Mouse (Mus musculus) CH12.LX (cell line): ENCODE data around the gene Gm10644. TPM values are rescaled to one million over a fixed set of nuclear protein-coding genes. Genes with fewer than 3 reads are reported as not detected.

Source experiments
- DNase-seq: peaks from one replicate; pipeline ENCODE4 v3.0.0-alpha.2; 2013; ENCODE audit errors: extremely low read depth
- H3K27ac ChIP-seq: 2 replicates; pipeline ENCODE4 v1.5.1; 2012; ENCODE audit warnings: low read depth, mild to moderate bottlenecking, control low read depth, moderate library complexity; ENCODE audit not compliant: insufficient read depth
- H3K27me3 ChIP-seq: replicated peaks from 2 replicates; pipeline ENCODE3; 2012; ENCODE audit warnings: inconsistent platforms
- H3K36me3 ChIP-seq, 2 experiments: replicated peaks in 1 of 2; 2 replicates each; pipeline versions ENCODE3 to v1.6.1; 2012; ENCODE audit warnings: inconsistent platforms in 1 of 2, low read length in 1 of 2, mild to moderate bottlenecking in 1 of 2, mixed read lengths in 1 of 2, moderate library complexity in 1 of 2; ENCODE audit not compliant: control insufficient read depth in 1 of 2, insufficient read depth in 1 of 2
- H3K4me1 ChIP-seq, 2 experiments: 2 replicates each; pipeline ENCODE4 v1.6.1; 2012; ENCODE audit warnings: inconsistent platforms in 1 of 2, moderate library complexity in 1 of 2; ENCODE audit not compliant: insufficient read depth in 2 of 2, control insufficient read depth in 1 of 2
- H3K4me2 ChIP-seq: 2 replicates; pipeline ENCODE4 v1.6.1; 2012; ENCODE audit warnings: low read depth, mild to moderate bottlenecking, control low read depth; ENCODE audit not compliant: poor library complexity, insufficient read depth, severe bottlenecking
- H3K4me3 ChIP-seq, 3 experiments: fragments of 150-350 bp in 1 of 3; sonication (generic) in 1 of 3; replicated peaks in 1 of 3; 2 replicates each; pipeline versions ENCODE3 to v1.5.1; 2011 to 2012; ENCODE audit warnings: low read depth in 2 of 3, low read length in 2 of 3, mild to moderate bottlenecking in 2 of 3, moderate library complexity in 2 of 3, control low read depth in 1 of 3, improper control_type of control experiment in 1 of 3, inconsistent platforms in 1 of 3, mixed read lengths in 1 of 3; ENCODE audit not compliant: poor library complexity in 1 of 3
- H3K79me2 ChIP-seq: replicated peaks from 2 replicates; pipeline ENCODE4 v1.6.1; 2012; ENCODE audit warnings: mild to moderate bottlenecking, moderate library complexity; ENCODE audit not compliant: control insufficient read depth, poor library complexity, insufficient read depth, severe bottlenecking; ENCODE audit errors: extremely low read depth
- H3K9ac ChIP-seq: 2 replicates; pipeline ENCODE4 v1.6.1; 2012; ENCODE audit warnings: low read depth, mild to moderate bottlenecking, control low read depth, moderate library complexity; ENCODE audit not compliant: insufficient read depth
- H3K9me3 ChIP-seq: replicated peaks from 2 replicates; pipeline ENCODE3; 2012; ENCODE audit warnings: low read length, inconsistent platforms, mixed read lengths
- CHD2 ChIP-seq: IDR thresholded peaks from 2 replicates; pipeline ENCODE4 v1.6.1; 2011; ENCODE audit warnings: low read length, improper control_type of control experiment
- CTCF ChIP-seq, 2 experiments: IDR thresholded peaks in 1 of 2; conservative IDR thresholded peaks in 1 of 2; 2 replicates each; pipeline ENCODE4 v1.5.1; 2011 to 2012; ENCODE audit warnings: low read depth in 2 of 2, low read length in 2 of 2, improper control_type of control experiment in 1 of 2, inconsistent platforms in 1 of 2, mild to moderate bottlenecking in 1 of 2, moderate library complexity in 1 of 2
- E2F4 ChIP-seq: IDR thresholded peaks from 2 replicates; pipeline ENCODE4 v1.6.1; 2011; ENCODE audit warnings: low read depth, low read length, improper control_type of control experiment; ENCODE audit not compliant: insufficient replicate concordance
- HCFC1 ChIP-seq: IDR thresholded peaks from 2 replicates; pipeline ENCODE4 v1.6.1; 2012; ENCODE audit warnings: low read depth, mild to moderate bottlenecking, inconsistent platforms, low read length, improper control_type of control experiment
- IRF4 ChIP-seq: IDR thresholded peaks from 2 replicates; pipeline ENCODE4 v1.6.1; 2014; ENCODE audit warnings: low read depth, mild to moderate bottlenecking, inconsistent platforms, low read length, improper control_type of control experiment
- JUN ChIP-seq: IDR thresholded peaks from 2 replicates; pipeline ENCODE4 v1.6.1; 2011; ENCODE audit warnings: low read depth, mild to moderate bottlenecking, low read length, improper control_type of control experiment, moderate library complexity; ENCODE audit not compliant: insufficient read depth
- MAFK ChIP-seq: IDR thresholded peaks from 2 replicates; pipeline ENCODE4 v1.6.1; 2011; ENCODE audit warnings: low read length, improper control_type of control experiment; ENCODE audit not compliant: insufficient replicate concordance
- NELFE ChIP-seq: IDR thresholded peaks from 2 replicates; pipeline ENCODE4 v1.6.1; 2011; ENCODE audit warnings: low read depth, low read length, improper control_type of control experiment
- NRF1 ChIP-seq: IDR thresholded peaks from 2 replicates; pipeline ENCODE4 v1.6.1; 2014; ENCODE audit warnings: low read depth, mild to moderate bottlenecking, inconsistent platforms, low read length, improper control_type of control experiment, moderate library complexity
- POLR2AphosphoS2 ChIP-seq: IDR thresholded peaks from 2 replicates; pipeline ENCODE4 v1.6.1; 2011; ENCODE audit warnings: low read depth, low read length, improper control_type of control experiment
- RAD21 ChIP-seq: IDR thresholded peaks from 2 replicates; pipeline ENCODE4 v1.6.1; 2011; ENCODE audit warnings: low read depth, mild to moderate bottlenecking, low read length, improper control_type of control experiment, moderate library complexity
- TBP ChIP-seq: conservative IDR thresholded peaks from 2 replicates; pipeline ENCODE4 v1.6.1; 2011; ENCODE audit warnings: low read depth, low read length, improper control_type of control experiment
- ZKSCAN1 ChIP-seq: IDR thresholded peaks from 2 replicates; pipeline ENCODE4 v1.6.1; 2012; ENCODE audit warnings: low read depth, inconsistent platforms, low read length, improper control_type of control experiment, borderline replicate concordance
- dilution Hi-C: fragments of 300-500 bp; cut with MboI; formaldehyde crosslinking; loops from 2 replicates; pipeline ENCODE4 v1.14.3; 2020; ENCODE audit warnings: low sequenced_read_pairs; ENCODE audit not compliant: extremely low pct_unique_long_range_greater_than_20kb, extremely low pct_ligation_motif_present
- in situ Hi-C: fragments of 300-500 bp; cut with MboI; formaldehyde crosslinking; loops from 3 replicates; pipeline ENCODE4 v1.14.3; 2019; ENCODE audit warnings: low sequenced_read_pairs, low pct_ligation_motif_present, low pct_unique_long_range_greater_than_20kb, mixed read lengths
- polyA plus RNA-seq: library from polyadenylated mRNA; unstranded; fragments of >175 nt; gene quantifications from 2 replicates; pipeline ENCODE4 v1.2.1, GENCODE M21; 2012; ENCODE audit warnings: low read depth; ENCODE audit not compliant: insufficient read length
- total RNA-seq, 2 experiments: library from RNA; depleted of rRNA; stranded (reverse); fragments of 300-350 nt in 1 of 2; fragments of >200 nt in 1 of 2; gene quantifications; 2 replicates each; pipeline ENCODE4 v1.2.3; 2012 to 2014

Gm10644 gene
- total and polyA plus RNA-seq, 3 experiments = 0.44 to 1.7 (median 0.58) TPM

- peaks cover 0 to 49% of the 10 kb centered on the region in 2 experiments for H3K36me3 ChIP-seq
- no peak overlapping the region for H3K27ac ChIP-seq
- no peak overlapping the region for H3K4me2 ChIP-seq
- no peaks in the 10 kb centered on the region for H3K9me3 ChIP-seq
- no peaks in the 10 kb centered on the region for H3K79me2 ChIP-seq
- no peak overlapping the region for H3K4me3 ChIP-seq
- DNase-seq = no peak
- H3K9ac ChIP-seq = no peak overlapping the region
- H3K4me1 ChIP-seq = peaks cover 0 to 38% of the 10 kb centered on the region in 2 experiments; a peak in 2 of 4 replicates
- TF ChIP-seq RAD21 (no peak), NELFE (no peak), JUN (no peak), HCFC1 (no peak), NRF1 (no peak), TBP (no peak), MAFK (no peak), IRF4 (no peak), POLR2AphosphoS2 (no peak), CHD2 (no peak), CTCF (conservative IDR thresholded peaks at IDR 0.05 in 1 of 2, IDR thresholded peaks at IDR 0.05 in 1 of 2; ENCODE audit: low read depth in 2 of 2, low read length in 2 of 2) (no peak), ZKSCAN1 (no peak)
- TF ChIP-seq, all 38 proteins: peak for 0
- no peaks in the 10 kb centered on the region for H3K27me3 ChIP-seq
- in situ Hi-C loops = no loop called here
- dilution Hi-C loops = no loop called here
Observed at GRCm38 (mm10) chr8:83908583-83908982, 46.4 kb downstream of the Gm10644 start.

GRCm38 (mm10) chr8:83902961-83903666 lies 51.9 kb downstream of the Gm10644 start:
- DNase-seq = peak; percentile 24
- TF ChIP-seq E2F4 (no peak), CTCF (conservative IDR thresholded peaks at IDR 0.05 in 1 of 2, IDR thresholded peaks at IDR 0.05 in 1 of 2; ENCODE audit: low read depth in 2 of 2, low read length in 2 of 2) (peak in 1 of 2 experiments; percentile 40; a peak in 2 of 4 replicates)
- in situ Hi-C loops (no loop called here), dilution Hi-C loops (no loop called here)
- no peak overlapping the region for H3K9ac ChIP-seq
- no peak overlapping the region for H3K27ac ChIP-seq
- peaks cover 0 to 26% of the 10 kb centered on the region in 2 experiments for H3K36me3 ChIP-seq
- H3K27me3 ChIP-seq = no peaks in the 10 kb centered on the region
- H3K9me3 ChIP-seq = no peaks in the 10 kb centered on the region
- H3K4me2 ChIP-seq = no peak overlapping the region
- peaks cover 15 to 45% of the 10 kb centered on the region in 2 experiments for H3K4me1 ChIP-seq
- no peak overlapping the region for H3K4me3 ChIP-seq
- H3K79me2 ChIP-seq = no peaks in the 10 kb centered on the region
